Mouse (Mus musculus) intestine, embryonic 16.5 days (tissue): ENCODE measurements around the gene Rnh1. TPM values are rescaled to one million over a fixed set of nuclear protein-coding genes. Genes with fewer than 3 reads are reported as not detected.
A peak's percentile ranks its signal among the peaks of the same experiment; 100 is the strongest.

Experiments used
- ATAC-seq: fragments of 200-750 bp; cut with Nextera tagmentation; 2 replicates; pipeline ENCODE4 v1.8.0; 2017; ENCODE audit warnings: moderate TSS enrichment, moderate library complexity
- H3K27ac ChIP-seq: fragments of 300-500 bp; sonication (generic); 2 replicates; pipeline ENCODE4 v1.5.1; 2014; ENCODE audit warnings: mild to moderate bottlenecking, low read length
- H3K27me3 ChIP-seq: fragments of 300-500 bp; sonication (generic); replicated peaks from 2 replicates; pipeline ENCODE4 v1.6.1; 2014; ENCODE audit warnings: low read length, control low read depth, mixed read lengths; ENCODE audit not compliant: control insufficient read depth, insufficient read depth
- H3K36me3 ChIP-seq: fragments of 300-500 bp; sonication (generic); 2 replicates; pipeline ENCODE4 v1.6.1; 2014; ENCODE audit warnings: low read length, control low read depth; ENCODE audit not compliant: control insufficient read depth, insufficient read depth
- H3K4me1 ChIP-seq: fragments of 300-500 bp; sonication (generic); 2 replicates; pipeline ENCODE4 v1.6.1; 2014; ENCODE audit warnings: low read length, control low read depth, mixed read lengths; ENCODE audit not compliant: control insufficient read depth, insufficient read depth
- H3K4me2 ChIP-seq: fragments of 300-500 bp; sonication (generic); 2 replicates; pipeline ENCODE4 v1.6.1; 2014; ENCODE audit warnings: low read depth, low read length, control low read depth
- H3K4me3 ChIP-seq: fragments of 300-500 bp; sonication (generic); 2 replicates; pipeline ENCODE4 v1.5.1; 2014; ENCODE audit warnings: mild to moderate bottlenecking, low read length
- H3K9ac ChIP-seq: fragments of 300-500 bp; sonication (generic); 2 replicates; pipeline ENCODE4 v1.6.1; 2014; ENCODE audit warnings: low read depth, low read length
- H3K9me3 ChIP-seq: fragments of 300-500 bp; sonication (generic); 2 replicates; pipeline ENCODE4 v1.6.1; 2016; ENCODE audit warnings: low read length, control low read depth; ENCODE audit not compliant: control insufficient read depth
- WGBS: fragments of 180-500 bp; shearing (Covaris S2); extraction: QIAGEN DNeasy Blood & Tissue Kit; methylation state at CpG from one replicate; pipeline ENCODE4 v1.1.7; 2014; 5-methylcytosine and 5-hydroxymethylcytosine counted together
- polyA plus RNA-seq: library from polyadenylated mRNA; unstranded; fragments of >200 nt; fragmentation: Nextera tagmentation; extraction: Ambion mirVana; gene quantifications from 2 replicates; pipeline ENCODE4 v1.2.1, GENCODE M21; 2015

Gene Rnh1
- polyA plus RNA-seq, 1 experiment from 2014 or later, result 160 TPM

GRCm38 (mm10) chr7:141216894-141217293, 44.2 kb upstream of the Rnh1 start:
- Histone ChIP-seq H3K36me3 (peaks cover 4% of the 10 kb centered on the region; the same call in 1 of the 2 replicates), H3K9ac (peak overlapping the region; percentile 85), H3K4me2 (peak overlapping the region; percentile 91), H3K4me1 (peaks cover 61% of the 10 kb centered on the region), H3K27me3 (no peaks in the 10 kb centered on the region), H3K9me3 (no peaks in the 10 kb centered on the region), H3K27ac (peak overlapping the region; percentile 98), H3K4me3 (peak overlapping the region; percentile 74)
- no peak for ATAC-seq
- WGBS, result 75% methylated on average over 11 of the region's 11 CpGs

DNA sequence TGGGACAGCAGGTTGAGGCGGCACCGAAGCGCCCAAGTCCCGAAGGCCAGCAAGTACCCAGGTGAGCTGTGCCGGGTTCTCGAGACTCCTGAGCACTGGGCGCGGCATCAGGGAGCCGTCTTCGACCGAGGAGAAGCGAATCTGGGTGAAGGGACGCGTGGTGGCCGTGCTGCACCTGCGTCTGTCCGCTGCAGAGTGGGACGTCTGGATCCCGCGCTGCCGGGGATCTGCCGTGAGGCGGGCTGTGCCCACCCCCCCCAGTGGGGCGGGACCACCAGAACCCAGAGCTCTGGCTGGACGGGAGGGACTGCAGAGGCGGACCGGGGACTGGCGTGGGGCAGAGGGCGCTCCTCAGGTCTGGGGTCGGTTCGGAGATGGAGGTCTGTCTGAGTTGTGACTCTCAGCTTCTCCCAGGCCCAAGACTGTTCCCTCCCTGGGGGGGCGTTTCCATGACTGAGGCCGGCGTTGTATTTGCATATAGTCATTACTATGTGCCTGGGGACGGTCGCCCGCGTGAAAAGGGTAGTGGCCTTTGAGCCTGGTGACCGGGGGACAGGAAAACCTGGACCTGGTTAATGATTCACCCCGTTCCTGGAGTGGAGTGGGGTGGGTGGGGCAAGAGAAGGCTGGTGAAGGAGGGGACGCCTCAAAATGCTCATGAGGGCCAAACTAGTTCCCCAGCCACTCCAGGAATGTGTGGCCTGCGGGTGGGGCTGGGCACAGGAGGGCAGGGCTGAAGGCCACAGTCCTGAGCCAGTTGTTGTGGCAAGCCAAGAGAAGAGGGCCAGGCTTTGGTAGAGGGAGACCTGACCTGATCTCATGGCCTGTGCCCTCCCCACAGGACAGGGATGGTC, 43.5 kb upstream of the Rnh1 start:
- peak overlapping the region; percentile 85 for H3K9ac ChIP-seq
- WGBS, result under 1% methylated on average over 42 of the region's 42 CpGs
- peak overlapping the region; percentile 98 for H3K27ac ChIP-seq
- H3K9me3 ChIP-seq, result no peaks in the 10 kb centered on the region
- H3K36me3 ChIP-seq, result peaks cover 4% of the 10 kb centered on the region; the same call in 1 of the 2 replicates
- peak; percentile 79 for ATAC-seq
- peak overlapping the region; percentile 74 for H3K4me3 ChIP-seq
- peaks cover 64% of the 10 kb centered on the region for H3K4me1 ChIP-seq
- peak overlapping the region; percentile 91 for H3K4me2 ChIP-seq
- no peaks in the 10 kb centered on the region for H3K27me3 ChIP-seq

DNA sequence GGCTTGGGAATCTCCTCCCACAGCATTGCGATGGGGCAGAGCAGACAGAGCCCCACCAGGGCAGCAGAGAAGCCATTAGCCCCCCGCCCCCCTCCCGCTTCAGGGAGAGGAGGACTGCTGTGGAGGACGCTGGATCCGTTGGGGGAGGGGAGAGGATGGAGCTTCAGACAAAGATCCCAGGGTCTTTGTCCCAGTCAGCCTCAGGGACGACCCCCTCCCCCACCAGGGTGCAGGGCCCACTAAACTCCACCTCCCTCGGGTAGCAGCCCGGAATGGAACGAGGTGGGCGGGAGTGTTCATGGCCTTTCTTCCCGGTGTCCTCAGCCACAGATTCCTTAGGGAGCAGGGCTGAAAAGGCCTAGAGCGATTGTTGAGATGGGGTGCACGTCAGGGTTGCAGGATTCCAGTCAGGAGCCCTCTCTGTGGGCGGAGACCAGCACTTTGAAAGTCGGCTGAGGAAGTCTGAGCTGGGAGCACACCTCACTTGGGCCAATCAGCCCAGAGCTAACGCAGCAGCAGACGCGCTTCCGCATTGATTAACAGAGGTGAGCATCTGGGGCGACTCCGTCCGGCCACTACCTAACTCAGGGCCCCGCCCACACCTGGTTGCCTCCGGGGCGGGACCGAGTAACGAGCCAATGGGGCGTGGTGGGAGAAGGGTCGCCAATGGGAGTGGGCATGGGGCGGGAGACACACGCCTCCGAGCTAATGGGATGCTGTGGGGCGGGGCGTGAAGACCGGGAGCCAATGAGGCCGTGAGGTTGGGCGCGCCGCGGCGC, 42.6 kb upstream of the Rnh1 start, which contains the start of gene Rassf7:
Rassf7 (plus strand) TSS at position 760 of the 779 bp plus-strand sequence.
- Histone ChIP-seq H3K4me3 (peak within 1 kb of the TSS; percentile 74), H3K27ac (peak within 1 kb of the TSS; percentile 98), H3K4me1 (peaks cover 66% of the 10 kb centered on the region), H3K9ac (peak within 1 kb of the TSS; percentile 85), H3K36me3 (peaks cover 4% of the 10 kb centered on the region; the same call in 1 of the 2 replicates), H3K27me3 (no peaks in the 10 kb centered on the region), H3K9me3 (no peaks in the 10 kb centered on the region), H3K4me2 (peak within 1 kb of the TSS; percentile 91)
- WGBS, result under 1% methylated on average over 41 of the region's 41 CpGs
- peak; percentile 91 for ATAC-seq

GRCm38 (mm10) chr7:141214310-141214709, 41.7 kb upstream of the Rnh1 start:
- H3K27me3 ChIP-seq, result no peaks in the 10 kb centered on the region
- 0 out of 2 replicates have a peak overlapping the region, but pooled peaks have one; percentile 79 for H3K9ac ChIP-seq
- 59% methylated on average over 3 of the region's 3 CpGs for WGBS
- H3K4me2 ChIP-seq, result peak overlapping the region; percentile 91; the same call in 1 of the 2 replicates
- no peak for ATAC-seq
- no peaks in the 10 kb centered on the region for H3K9me3 ChIP-seq
- peak overlapping the region; percentile 97 for H3K27ac ChIP-seq
- no peak overlapping the region for H3K4me3 ChIP-seq
- H3K36me3 ChIP-seq, result peaks cover 4% of the 10 kb centered on the region; the same call in 1 of the 2 replicates
- peaks cover 63% of the 10 kb centered on the region for H3K4me1 ChIP-seq

DNA sequence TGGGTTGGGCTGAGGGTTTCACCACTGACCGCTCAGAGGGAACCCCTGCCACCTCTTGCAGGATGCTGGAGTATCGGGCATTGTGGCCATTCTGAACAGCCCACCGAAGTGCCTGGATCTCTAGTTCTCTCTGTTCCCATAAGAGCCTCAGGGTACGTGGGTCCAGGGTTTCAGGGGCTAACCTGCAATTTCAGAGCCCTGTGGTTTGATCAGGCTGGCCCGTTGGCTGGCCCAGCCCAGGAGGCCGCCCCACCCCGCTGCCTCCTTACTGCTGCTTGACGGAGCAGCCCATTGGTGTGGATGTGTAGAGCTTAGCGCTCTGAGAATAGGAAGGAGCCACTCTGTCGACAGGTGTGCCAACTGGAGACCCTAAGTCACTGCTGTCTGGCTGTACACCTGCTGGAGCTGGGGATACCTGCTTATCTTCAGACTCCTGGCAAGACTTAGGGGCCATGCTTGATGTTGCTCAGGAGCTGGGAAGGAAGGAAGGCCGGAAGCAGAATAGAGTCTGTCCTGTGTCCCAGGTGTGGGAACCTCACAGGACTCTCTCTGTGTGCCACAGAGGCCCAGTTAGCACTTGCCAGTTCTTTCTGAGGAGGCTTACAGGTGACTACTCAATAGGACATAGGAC, 41.1 kb upstream of the Rnh1 start, which contains the start of gene Lmntd2:
Lmntd2 (minus strand) TSS at position 476 of the 631 bp plus-strand sequence.
- peak within 1 kb of the TSS; percentile 74 for H3K4me3 ChIP-seq
- ATAC-seq, result no peak
- H3K27me3 ChIP-seq, result no peaks in the 10 kb centered on the region
- peaks cover 58% of the 10 kb centered on the region for H3K4me1 ChIP-seq
- H3K36me3 ChIP-seq, result peaks cover 3% of the 10 kb centered on the region; the same call in 1 of the 2 replicates
- H3K4me2 ChIP-seq, result peak within 1 kb of the TSS; percentile 91
- H3K9ac ChIP-seq, result peak within 1 kb of the TSS; percentile 79
- WGBS, result 89% methylated on average over 11 of the region's 11 CpGs
- H3K27ac ChIP-seq, result peak within 1 kb of the TSS; percentile 97
- no peaks in the 10 kb centered on the region for H3K9me3 ChIP-seq

GRCm38 (mm10) chr7:141213133-141213532, 40.5 kb upstream of the Rnh1 start:
- no peaks in the 10 kb centered on the region for H3K36me3 ChIP-seq
- H3K27me3 ChIP-seq, result no peaks in the 10 kb centered on the region
- ATAC-seq, result no peak
- no peaks in the 10 kb centered on the region for H3K9me3 ChIP-seq
- peak overlapping the region; percentile 32; the same call in 1 of the 2 replicates for H3K4me2 ChIP-seq
- WGBS, result 69% methylated on average over 3 of the region's 3 CpGs
- H3K27ac ChIP-seq, result peak overlapping the region; percentile 97; the same call in 1 of the 2 replicates
- H3K4me1 ChIP-seq, result peaks cover 53% of the 10 kb centered on the region
- H3K4me3 ChIP-seq, result no peak overlapping the region
- peak overlapping the region; percentile 9; the same call in 1 of the 2 replicates for H3K9ac ChIP-seq

- no peak for ATAC-seq
- H3K27me3 ChIP-seq, result no peaks in the 10 kb centered on the region
- WGBS, result 83% methylated on average over 14 of the region's 14 CpGs
- no peak overlapping the region for H3K27ac ChIP-seq
- no peaks in the 10 kb centered on the region for H3K9me3 ChIP-seq
- no peak overlapping the region for H3K4me3 ChIP-seq
- no peak overlapping the region for H3K9ac ChIP-seq
- H3K4me2 ChIP-seq, result no peak overlapping the region
- H3K36me3 ChIP-seq, result no peaks in the 10 kb centered on the region
- H3K4me1 ChIP-seq, result peaks cover 35% of the 10 kb centered on the region
Observed at GRCm38 (mm10) chr7:141210606-141211131, 38.0 kb upstream of the Rnh1 start.

- ATAC-seq, result no peak
- Histone ChIP-seq H3K4me3 (no peak overlapping the region), H3K27me3 (no peaks in the 10 kb centered on the region), H3K4me1 (peaks cover 34% of the 10 kb centered on the region), H3K36me3 (no peaks in the 10 kb centered on the region), H3K9me3 (no peaks in the 10 kb centered on the region), H3K4me2 (no peak overlapping the region), H3K27ac (no peak overlapping the region), H3K9ac (no peak overlapping the region)
- 57% methylated on average over 12 of the region's 12 CpGs for WGBS
Observed at GRCm38 (mm10) chr7:141210137-141210536, 37.5 kb upstream of the Rnh1 start.
